Mouse (Mus musculus): ENCODE measurements around the gene Kcnh5. TPM values are rescaled to one million over a fixed set of nuclear protein-coding genes. Genes with fewer than 3 reads are reported as not detected.
A peak's percentile ranks its signal among the peaks of the same experiment; 100 is the strongest.

The Kcnh5 gene
- polyA plus RNA-seq (2011; ENCODE audit: insufficient read depth, insufficient read length, low read depth, missing spikeins): not detected in 2 replicates

DNA sequence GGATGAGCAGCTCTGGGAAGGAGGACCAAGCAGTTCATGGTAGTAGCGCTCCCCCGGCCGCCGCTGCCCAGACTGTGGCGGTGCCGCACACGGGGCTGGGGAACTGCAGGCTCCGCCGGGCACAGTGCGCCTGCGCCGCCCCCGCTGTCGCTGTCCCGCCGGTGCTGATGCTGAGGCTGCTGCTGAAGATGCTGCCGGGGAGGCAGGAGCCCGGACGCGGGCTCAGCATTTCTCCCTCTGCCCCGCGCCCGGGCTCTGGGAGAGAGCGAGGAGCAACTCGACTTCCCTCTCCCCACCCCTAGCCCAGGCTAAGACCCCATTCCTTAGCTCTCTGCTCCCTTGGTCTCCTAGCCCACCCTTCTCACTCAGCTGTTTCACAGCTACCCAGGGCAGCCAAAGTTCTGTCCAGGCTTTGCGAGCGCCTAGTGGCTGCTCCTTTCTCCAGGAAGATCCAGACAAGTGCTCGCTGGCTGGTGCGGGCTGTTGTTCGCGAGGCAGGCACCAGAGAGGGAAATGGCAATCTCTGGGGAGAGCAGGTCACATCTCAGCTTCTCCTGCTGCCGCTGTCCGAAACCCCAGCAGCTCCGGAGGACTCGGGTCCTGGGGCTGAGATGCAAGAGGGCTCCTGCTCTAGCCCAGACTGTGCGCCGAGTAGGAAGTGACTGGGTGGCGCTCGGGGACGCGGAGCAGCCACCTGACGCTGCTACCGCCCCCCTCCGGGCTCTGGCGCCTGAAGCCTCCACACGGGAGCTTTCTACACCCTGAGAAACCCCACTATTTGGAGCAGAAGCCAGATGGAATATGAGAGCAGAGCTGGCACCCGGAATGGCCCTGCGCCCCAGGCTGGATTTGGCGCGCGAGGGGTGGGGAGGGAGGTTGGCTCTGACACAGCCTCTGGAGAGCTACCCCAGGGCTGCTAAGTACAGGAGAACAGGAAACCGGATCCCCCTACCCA, at the start of gene Kcnh5:
Kcnh5 (minus strand) TSS at position 642 of the 955 bp plus-strand sequence.
- H3K27me3 ChIP-seq (ENCODE audit: control insufficient read depth, insufficient read depth, low read length, poor library complexity, severe bottlenecking): peaks cover 4% of the 10 kb centered on the region
- peak within 1 kb of the TSS; percentile 30; the same call in 1 of the 2 replicates for H3K9ac ChIP-seq (ENCODE audit: low read depth, poor library complexity, severe bottlenecking)
- no peaks in the 10 kb centered on the region for H3K4me1 ChIP-seq (ENCODE audit: control insufficient read depth, insufficient read depth, low read length)
- H3K27ac ChIP-seq (ENCODE audit: insufficient read depth, low read length): no peak within 1 kb of the TSS
- H3K36me3 ChIP-seq (ENCODE audit: control insufficient read depth, insufficient read depth, low read length, poor library complexity, severe bottlenecking): no peaks in the 10 kb centered on the region
- no peaks in the 10 kb centered on the region for H3K9me3 ChIP-seq (replicated peaks; ENCODE audit: control insufficient read depth, insufficient read depth, low read length, poor library complexity, severe bottlenecking)
- peak within 1 kb of the TSS; percentile 62 for H3K4me3 ChIP-seq (ENCODE audit: low read depth, low read length)
- TF ChIP-seq POLR2A (IDR thresholded peaks at IDR 0.05; ENCODE audit: insufficient read depth, low read length) (no peak), EP300 (IDR thresholded peaks at IDR 0.05; ENCODE audit: insufficient read depth, low read depth, low read length) (no peak), CTCF (IDR thresholded peaks at IDR 0.05; ENCODE audit: low read depth, low read length) (no peak)

DNA sequence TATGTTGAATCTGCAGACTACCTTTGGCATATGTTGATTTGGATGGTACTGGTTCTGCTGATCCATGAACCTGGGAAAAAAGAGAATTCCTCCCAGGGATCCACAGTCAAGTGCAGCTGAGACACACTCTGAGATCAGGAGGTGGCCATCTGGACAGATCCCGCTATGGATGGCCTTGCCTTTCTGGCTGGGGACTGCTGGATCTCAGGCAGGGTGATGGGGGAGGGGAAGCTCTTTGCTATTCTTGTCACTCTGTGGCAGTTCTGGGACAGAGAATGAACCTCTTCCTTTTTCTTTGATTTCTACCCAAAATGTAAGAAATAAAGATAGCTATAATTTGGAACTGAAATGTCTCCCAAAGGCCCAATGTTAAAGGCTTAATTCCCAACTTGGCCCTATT, 46.8 kb upstream of the Kcnh5 start:
- H3K27me3 ChIP-seq (ENCODE audit: control insufficient read depth, insufficient read depth, low read length, poor library complexity, severe bottlenecking): no peaks in the 10 kb centered on the region

DNA sequence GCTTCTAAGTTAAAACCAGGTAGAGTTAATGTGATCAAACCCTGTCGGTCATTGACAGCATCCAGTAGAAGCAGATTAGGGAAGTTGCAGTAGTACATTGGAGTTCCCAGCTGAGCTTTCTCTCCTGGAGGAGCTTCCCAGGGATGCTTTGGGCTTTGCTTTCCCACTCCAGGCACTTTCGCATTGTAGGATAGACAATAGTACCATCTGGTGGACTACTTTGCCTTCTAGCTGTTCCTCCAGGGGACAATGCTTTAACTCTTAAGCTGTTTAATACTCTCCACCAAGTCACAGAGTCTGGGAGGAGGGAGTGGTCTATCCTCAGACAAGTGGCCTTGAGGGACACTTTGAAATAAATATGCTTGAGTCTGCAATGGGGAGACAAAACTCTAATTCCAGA, 12.3 kb upstream of the Kcnh5 start:
- Histone ChIP-seq H3K36me3 (ENCODE audit: control insufficient read depth, insufficient read depth, low read length, poor library complexity, severe bottlenecking) (no peaks in the 10 kb centered on the region), H3K4me1 (ENCODE audit: control insufficient read depth, insufficient read depth, low read length) (no peaks in the 10 kb centered on the region), H3K9me3 (replicated peaks; ENCODE audit: control insufficient read depth, insufficient read depth, low read length, poor library complexity, severe bottlenecking) (0 out of 2 replicates have a peak, but pooled peaks cover 7% of the 10 kb centered on the region), H3K4me3 (ENCODE audit: low read depth, low read length) (no peak overlapping the region), H3K27me3 (ENCODE audit: control insufficient read depth, insufficient read depth, low read length, poor library complexity, severe bottlenecking) (no peaks in the 10 kb centered on the region), H3K9ac (ENCODE audit: low read depth, poor library complexity, severe bottlenecking) (no peak overlapping the region), H3K27ac (ENCODE audit: insufficient read depth, low read length) (no peak overlapping the region)
- TF ChIP-seq EP300 (IDR thresholded peaks at IDR 0.05; ENCODE audit: insufficient read depth, low read depth, low read length) (no peak), POLR2A (IDR thresholded peaks at IDR 0.05; ENCODE audit: insufficient read depth, low read length) (no peak), CTCF (IDR thresholded peaks at IDR 0.05; ENCODE audit: low read depth, low read length) (no peak)

More for the DNA sequence above, 46.8 kb upstream of the Kcnh5 start:
- TF ChIP-seq POLR2A (IDR thresholded peaks at IDR 0.05; ENCODE audit: insufficient read depth, low read length): no peak
- no peak for TF ChIP-seq CTCF (IDR thresholded peaks at IDR 0.05; ENCODE audit: low read depth, low read length)
- TF ChIP-seq EP300 (IDR thresholded peaks at IDR 0.05; ENCODE audit: insufficient read depth, low read depth, low read length): no peak
- no peak overlapping the region for H3K9ac ChIP-seq (ENCODE audit: low read depth, poor library complexity, severe bottlenecking)
- no peaks in the 10 kb centered on the region for H3K9me3 ChIP-seq (replicated peaks; ENCODE audit: control insufficient read depth, insufficient read depth, low read length, poor library complexity, severe bottlenecking)
- no peak overlapping the region for H3K27ac ChIP-seq (ENCODE audit: insufficient read depth, low read length)
- no peaks in the 10 kb centered on the region for H3K36me3 ChIP-seq (ENCODE audit: control insufficient read depth, insufficient read depth, low read length, poor library complexity, severe bottlenecking)
- no peak overlapping the region for H3K4me3 ChIP-seq (ENCODE audit: low read depth, low read length)
- H3K4me1 ChIP-seq (ENCODE audit: control insufficient read depth, insufficient read depth, low read length): no peaks in the 10 kb centered on the region

DNA sequence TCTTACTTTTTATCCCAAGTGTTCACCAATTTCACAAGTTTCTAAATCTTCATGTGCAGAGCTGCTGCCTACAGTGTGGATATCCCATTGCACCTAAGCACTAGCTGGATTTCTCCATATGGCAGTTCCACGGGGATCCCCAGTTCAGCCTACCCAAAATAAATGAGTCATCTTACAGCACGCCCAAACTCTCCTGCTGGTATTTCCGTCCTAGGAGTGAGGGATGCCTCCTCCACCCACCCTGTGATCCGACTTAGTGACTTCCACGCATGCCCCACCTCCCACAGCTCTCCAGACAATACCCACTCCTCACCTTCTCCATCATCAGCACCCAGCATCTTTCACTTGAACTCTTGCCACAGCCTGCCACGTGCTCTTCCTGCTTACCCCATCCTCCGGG, 5.5 kb upstream of the Kcnh5 start:
- H3K4me3 ChIP-seq (ENCODE audit: low read depth, low read length): no peak overlapping the region
- no peak overlapping the region for H3K9ac ChIP-seq (ENCODE audit: low read depth, poor library complexity, severe bottlenecking)
- TF ChIP-seq CTCF (IDR thresholded peaks at IDR 0.05; ENCODE audit: low read depth, low read length): no peak
- H3K36me3 ChIP-seq (ENCODE audit: control insufficient read depth, insufficient read depth, low read length, poor library complexity, severe bottlenecking): no peaks in the 10 kb centered on the region
- no peaks in the 10 kb centered on the region for H3K9me3 ChIP-seq (replicated peaks; ENCODE audit: control insufficient read depth, insufficient read depth, low read length, poor library complexity, severe bottlenecking)
- peaks cover 2% of the 10 kb centered on the region; the same call in 1 of the 2 replicates for H3K27me3 ChIP-seq (ENCODE audit: control insufficient read depth, insufficient read depth, low read length, poor library complexity, severe bottlenecking)
- H3K4me1 ChIP-seq (ENCODE audit: control insufficient read depth, insufficient read depth, low read length): no peaks in the 10 kb centered on the region
- H3K27ac ChIP-seq (ENCODE audit: insufficient read depth, low read length): no peak overlapping the region

DNA sequence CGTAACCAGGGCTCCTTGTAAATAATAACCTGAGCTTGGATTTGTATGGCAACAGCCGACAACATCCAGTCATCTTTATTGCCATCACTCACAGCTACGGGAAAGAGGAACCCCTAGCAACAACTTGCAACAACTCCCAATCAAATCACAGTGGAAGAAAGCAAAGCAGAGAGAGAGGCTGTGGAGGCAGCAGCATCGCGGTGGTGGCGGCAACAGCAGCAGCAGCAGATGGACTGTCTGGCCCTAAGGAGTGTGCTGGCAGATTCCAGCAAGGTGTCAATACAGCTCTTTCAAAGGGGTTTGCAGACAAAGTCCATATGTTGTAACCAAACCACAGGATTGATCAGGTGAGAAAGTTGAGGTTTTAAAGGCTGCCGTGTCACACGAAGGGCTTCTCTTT, 2.4 kb upstream of the Kcnh5 start:
- Histone ChIP-seq H3K4me3 (ENCODE audit: low read depth, low read length) (no peak overlapping the region), H3K27me3 (ENCODE audit: control insufficient read depth, insufficient read depth, low read length, poor library complexity, severe bottlenecking) (peaks cover 4% of the 10 kb centered on the region), H3K27ac (ENCODE audit: insufficient read depth, low read length) (no peak overlapping the region), H3K9ac (ENCODE audit: low read depth, poor library complexity, severe bottlenecking) (no peak overlapping the region), H3K4me1 (ENCODE audit: control insufficient read depth, insufficient read depth, low read length) (no peaks in the 10 kb centered on the region), H3K36me3 (ENCODE audit: control insufficient read depth, insufficient read depth, low read length, poor library complexity, severe bottlenecking) (no peaks in the 10 kb centered on the region), H3K9me3 (replicated peaks; ENCODE audit: control insufficient read depth, insufficient read depth, low read length, poor library complexity, severe bottlenecking) (no peaks in the 10 kb centered on the region)
- no peak for TF ChIP-seq CTCF (IDR thresholded peaks at IDR 0.05; ENCODE audit: low read depth, low read length)

DNA sequence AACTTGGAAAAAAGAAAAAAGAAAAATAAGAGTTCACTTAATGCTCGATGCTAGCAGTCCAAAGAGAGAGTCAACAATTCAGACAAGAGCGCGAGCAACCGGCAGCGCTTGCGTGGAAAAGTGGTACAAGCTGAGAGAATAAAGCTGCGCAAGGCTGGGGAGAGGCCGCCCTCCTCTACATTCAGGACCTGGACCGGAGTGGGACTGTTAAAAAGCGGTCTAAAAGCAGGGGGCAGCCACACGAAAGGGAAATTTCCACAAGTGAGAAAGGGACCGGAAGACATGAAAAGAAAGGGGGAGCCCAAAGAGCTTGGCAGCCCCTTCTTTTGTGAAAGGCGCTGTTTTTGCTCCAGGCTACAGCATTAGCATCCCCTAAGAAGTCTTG, 506 bp upstream of the Kcnh5 start:
- H3K27ac ChIP-seq (ENCODE audit: insufficient read depth, low read length): no peak overlapping the region
- peak overlapping the region; percentile 62 for H3K4me3 ChIP-seq (ENCODE audit: low read depth, low read length)
- H3K36me3 ChIP-seq (ENCODE audit: control insufficient read depth, insufficient read depth, low read length, poor library complexity, severe bottlenecking): no peaks in the 10 kb centered on the region
- no peaks in the 10 kb centered on the region for H3K9me3 ChIP-seq (replicated peaks; ENCODE audit: control insufficient read depth, insufficient read depth, low read length, poor library complexity, severe bottlenecking)
- peak overlapping the region; percentile 30; the same call in 1 of the 2 replicates for H3K9ac ChIP-seq (ENCODE audit: low read depth, poor library complexity, severe bottlenecking)
- no peak for TF ChIP-seq EP300 (IDR thresholded peaks at IDR 0.05; ENCODE audit: insufficient read depth, low read depth, low read length)
- TF ChIP-seq CTCF (IDR thresholded peaks at IDR 0.05; ENCODE audit: low read depth, low read length): no peak
- TF ChIP-seq POLR2A (IDR thresholded peaks at IDR 0.05; ENCODE audit: insufficient read depth, low read length): no peak
- H3K27me3 ChIP-seq (ENCODE audit: control insufficient read depth, insufficient read depth, low read length, poor library complexity, severe bottlenecking): peaks cover 4% of the 10 kb centered on the region
- no peaks in the 10 kb centered on the region for H3K4me1 ChIP-seq (ENCODE audit: control insufficient read depth, insufficient read depth, low read length)

Data from ES-Bruce4 (cell line).